Mouse (Mus musculus) layer of hippocampus, postnatal 14 days (tissue): ENCODE measurements around the gene Gramd2. TPM values are rescaled to one million over a fixed set of nuclear protein-coding genes. Genes with fewer than 3 reads are reported as not detected.

Experiments used
- DNase-seq, 2 experiments: peaks; one replicate each; pipeline ENCODE4 v3.0.0; 2021 to 2022; ENCODE audit warnings: low spot score in 2 of 2, mixed read lengths in 1 of 2
- long read RNA-seq, 2 experiments: library from polyadenylated mRNA; stranded (forward); transcript quantifications; one replicate each; pipeline ENCODE4 v2.0.0; 2021
- total RNA-seq, 2 experiments: library from RNA; stranded (reverse); gene quantifications; 2 replicates each; pipeline ENCODE4 v1.2.3; 2021

The Gramd2 gene
- total RNA-seq = 1 to 10 TPM; 6.9 to 7.4 TPM
- long read RNA-seq, experiment 1, partial matches to known transcripts = 0 of 1 reads
- long read RNA-seq, experiment 1, other reads (novel, unspliced or antisense) = 1 of 1 reads
- long read RNA-seq, experiment 2, partial matches to known transcripts = 0 of 7 reads
- long read RNA-seq, experiment 2, other reads (novel, unspliced or antisense) = 7 of 7 reads

- peak; percentile 60 to 73 for DNase-seq
Measured at GRCm38 (mm10) chr9:59679678-59680533, at the start of gene Gramd2. Gene Gramd2, plus strand, starts transcription at chr9:59680144.

- no peak for DNase-seq
Measured at GRCm38 (mm10) chr9:59638372-59638771, 41.6 kb upstream of the Gramd2 start.

DNA sequence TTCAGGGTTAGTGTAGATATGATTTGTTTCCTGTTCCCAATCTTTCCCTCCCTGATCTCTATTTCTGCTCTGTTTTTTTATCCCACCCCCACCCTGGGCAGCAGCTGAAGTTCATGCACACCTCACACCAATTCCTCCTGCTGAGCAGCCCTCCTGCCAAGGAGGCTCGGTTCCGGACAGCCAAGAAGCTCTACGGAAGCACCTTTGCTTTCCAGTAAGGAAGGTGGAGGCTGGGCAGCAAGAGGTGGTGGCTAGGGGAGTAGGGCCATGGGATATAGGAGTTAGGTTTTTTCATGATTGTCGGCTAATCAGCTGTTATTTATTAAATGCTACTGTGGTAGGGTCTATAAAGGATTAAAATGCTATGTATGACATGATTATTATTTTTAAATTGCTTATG lies 40.0 kb upstream of the Gramd2 start:
- no peak for DNase-seq

DNA sequence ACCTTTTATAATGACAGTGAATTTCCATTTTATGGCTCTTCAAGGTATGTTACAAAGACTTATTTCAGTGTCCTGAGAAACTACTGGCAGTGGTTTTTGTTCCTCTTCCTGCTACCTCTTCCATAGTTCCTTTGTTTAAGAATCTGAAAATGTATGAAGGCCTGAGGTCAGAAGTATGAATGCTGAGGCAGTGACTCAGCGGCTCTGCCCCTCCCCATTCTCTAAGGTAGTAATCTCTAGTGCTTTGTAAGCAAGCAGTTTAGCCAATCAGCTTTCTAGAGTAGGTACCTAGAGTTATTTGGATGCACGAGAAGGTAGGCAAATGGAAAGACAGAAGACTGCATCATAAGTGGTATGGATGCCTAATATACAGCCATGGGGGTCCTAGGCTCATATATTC lies 38.6 kb upstream of the Gramd2 start:
- no peak for DNase-seq

DNA sequence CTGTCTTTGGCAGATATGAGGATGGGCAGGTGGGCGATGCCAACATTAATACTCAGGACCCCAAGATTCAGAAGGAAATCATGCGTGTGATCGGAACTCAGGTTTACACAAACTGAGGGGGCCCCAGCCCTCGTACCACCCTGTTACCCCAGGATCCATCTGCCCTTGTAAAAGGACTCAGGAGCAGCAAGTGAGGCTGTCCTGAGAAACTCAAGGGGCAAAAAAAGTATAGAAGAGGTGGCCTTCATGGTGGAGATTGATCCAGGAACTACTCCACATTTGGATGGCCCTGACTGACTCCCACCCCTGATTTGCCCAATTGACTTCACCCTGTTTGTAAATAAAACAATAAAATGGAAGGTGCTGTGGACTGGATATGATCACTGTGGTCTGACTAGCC lies 30.0 kb upstream of the Gramd2 start:
- DNase-seq = no peak

GRCm38 (mm10) chr9:59653371-59653770 lies 26.6 kb upstream of the Gramd2 start:
- no peak for DNase-seq

- no peak for DNase-seq
Measured at GRCm38 (mm10) chr9:59654450-59654983, 25.4 kb upstream of the Gramd2 start.

DNA sequence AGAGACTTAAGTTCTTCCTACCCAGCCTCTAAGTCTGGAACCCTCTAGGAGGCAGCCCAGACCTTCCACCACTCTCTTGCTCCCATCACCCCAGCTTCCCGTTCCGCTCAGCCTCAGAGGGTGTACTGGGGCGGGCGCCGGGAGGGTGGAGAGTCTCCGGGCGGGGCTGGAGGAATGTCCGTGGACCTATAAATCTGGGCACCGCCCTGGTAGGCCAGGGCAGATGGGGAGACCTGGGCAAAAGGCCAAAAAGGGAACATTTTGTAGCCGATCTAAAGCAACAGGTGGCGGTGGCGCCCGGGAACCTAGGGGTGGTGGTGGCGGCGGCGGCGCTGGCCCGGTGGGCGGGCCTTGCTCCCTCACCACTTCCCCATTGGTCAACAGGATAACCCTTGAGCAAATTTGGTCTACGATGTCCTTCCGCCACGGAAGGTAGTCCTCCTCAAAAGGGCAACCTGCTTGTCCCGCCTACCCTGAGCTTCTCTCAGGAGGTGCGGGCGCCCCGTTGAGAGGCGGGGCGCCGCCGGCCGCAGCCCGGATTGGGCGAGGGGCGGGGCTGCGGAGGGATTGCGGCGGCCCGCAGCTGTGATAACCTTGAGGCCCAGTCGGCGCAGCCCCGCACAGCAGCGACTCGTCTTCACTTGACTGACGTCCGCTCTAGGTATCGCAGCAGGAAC lies 23.8 kb upstream of the Gramd2 start, which contains the start of gene Pkm:
TSS of gene Pkm (plus strand) at position 411 of the 677 bp plus-strand sequence.
- DNase-seq = peak; percentile 94 to 98

- peak; percentile 87 to 92 for DNase-seq
Measured at GRCm38 (mm10) chr9:59656635-59657617, 23.0 kb upstream of the Gramd2 start.

DNA sequence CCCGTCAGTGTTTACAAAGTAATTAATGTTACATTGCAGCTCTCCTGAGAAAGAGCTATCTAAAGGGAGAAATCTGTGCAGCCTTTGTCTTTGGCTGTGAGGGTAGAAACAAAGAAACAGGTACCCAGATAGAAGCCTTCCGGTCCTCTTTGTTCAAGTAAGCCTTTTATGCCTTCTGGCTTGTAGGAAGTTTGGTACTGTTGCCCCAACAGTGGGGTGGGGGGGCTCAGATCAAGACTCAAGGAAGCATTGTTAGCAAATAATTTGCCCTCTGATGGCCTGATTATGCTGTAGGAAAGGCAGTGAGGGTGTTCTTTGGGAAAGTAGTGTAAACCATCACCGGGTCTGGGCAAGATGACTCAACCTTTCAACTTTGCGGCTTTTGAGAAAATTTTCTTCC lies 21.8 kb upstream of the Gramd2 start:
- DNase-seq = no peak

DNA sequence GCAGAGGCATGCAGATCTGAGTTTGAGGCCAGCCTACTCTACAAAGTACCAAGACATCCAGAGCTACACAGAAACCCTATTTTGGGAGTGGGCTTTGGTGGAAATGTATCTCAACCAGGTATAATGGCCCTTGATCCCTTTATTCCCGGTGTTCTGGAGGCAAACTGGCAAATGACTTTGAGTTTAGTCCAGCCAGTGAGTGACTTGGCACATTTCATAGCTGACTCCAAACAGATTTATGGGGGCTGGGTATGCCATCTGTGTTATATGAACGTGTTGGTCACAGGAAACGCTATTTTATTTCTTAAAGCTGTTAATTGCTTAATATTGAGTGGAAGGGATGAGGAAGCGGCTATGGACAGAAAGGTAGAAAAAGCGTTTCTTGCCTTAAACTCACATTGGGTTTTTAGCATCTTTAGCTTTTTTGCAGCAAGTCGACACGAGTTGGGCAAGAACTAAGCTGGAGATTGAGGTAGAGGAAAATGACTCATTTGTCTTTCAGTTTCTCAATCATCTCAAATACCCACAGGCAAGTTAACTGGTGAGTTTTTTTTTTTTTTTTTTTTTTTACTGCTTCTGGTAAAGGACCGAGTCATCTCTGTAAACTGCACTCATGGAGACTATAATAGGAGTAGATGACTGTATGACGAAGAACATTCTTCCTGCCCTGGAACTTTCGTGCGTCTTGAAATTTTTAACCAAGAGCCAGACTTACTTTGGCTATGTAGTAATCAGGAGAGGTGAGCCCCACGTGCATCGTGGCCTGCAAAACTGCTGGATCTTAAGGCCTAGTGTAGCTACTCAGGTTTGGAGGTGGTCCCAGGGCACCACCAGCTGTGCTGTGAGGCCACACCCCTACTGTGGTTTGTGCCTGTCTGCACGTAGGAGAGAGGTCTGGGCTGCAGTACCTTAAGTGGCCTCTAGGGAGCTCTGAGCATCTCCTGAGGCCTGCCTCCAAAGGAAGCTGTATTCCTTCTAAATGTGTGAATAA lies 20.6 kb upstream of the Gramd2 start:
- peak; percentile 74 to 77 for DNase-seq

DNA sequence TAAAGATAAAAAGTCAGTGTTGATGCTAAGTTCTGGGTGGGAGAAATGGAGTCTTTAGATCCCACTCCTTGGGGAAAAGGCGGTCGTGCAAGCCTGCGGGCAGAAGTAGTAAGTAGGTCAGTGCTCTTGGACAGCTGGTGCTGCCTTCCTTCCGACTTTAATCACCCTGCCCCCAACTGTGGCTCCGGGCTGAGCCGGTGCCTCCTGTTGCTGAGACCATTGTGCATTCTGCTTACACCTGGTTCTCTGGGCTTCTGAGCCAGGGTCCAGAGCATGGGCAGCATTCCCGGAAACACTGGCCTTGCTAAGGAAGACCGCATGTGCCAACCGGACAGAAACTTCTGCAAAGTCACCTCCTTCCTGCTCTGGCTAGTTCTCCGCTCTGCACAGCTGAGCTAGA lies 19.5 kb upstream of the Gramd2 start:
- peak in 1 of 2 experiments; percentile 64 for DNase-seq

GRCm38 (mm10) chr9:59661298-59661975 lies 18.5 kb upstream of the Gramd2 start:
- DNase-seq = no peak

- DNase-seq = no peak
Measured at GRCm38 (mm10) chr9:59663226-59663625, 16.7 kb upstream of the Gramd2 start.

- DNase-seq = no peak
Measured at GRCm38 (mm10) chr9:59663957-59664356, 16.0 kb upstream of the Gramd2 start.

DNA sequence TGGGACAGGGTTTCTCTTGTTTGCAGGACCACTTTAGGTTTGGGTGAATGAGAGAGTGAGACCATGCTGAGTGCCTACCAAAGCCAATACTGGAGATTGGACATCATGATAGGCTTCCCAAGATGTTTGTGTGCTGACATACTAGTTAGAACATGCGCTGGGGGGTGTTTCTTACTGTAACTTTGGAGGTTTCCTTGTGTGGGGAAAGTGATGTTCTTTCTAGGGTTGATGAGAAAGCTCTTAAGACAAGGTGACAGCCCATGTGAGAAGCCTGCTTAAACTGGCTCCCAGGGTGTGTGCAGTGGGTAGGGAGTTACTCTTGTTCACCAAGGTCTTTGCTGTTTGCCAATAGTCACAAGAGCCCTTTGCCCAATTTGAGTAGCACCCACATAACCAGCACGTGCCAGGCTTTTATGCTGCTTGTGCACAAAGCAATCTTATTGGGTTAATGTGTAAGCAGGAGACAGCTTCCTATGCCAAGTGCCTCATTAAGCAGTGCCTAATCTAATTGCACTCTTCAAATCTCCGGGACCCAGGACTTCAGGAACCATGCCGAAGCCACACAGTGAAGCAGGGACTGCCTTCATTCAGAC lies 15.2 kb upstream of the Gramd2 start:
- DNase-seq = no peak

- DNase-seq = no peak
Measured at GRCm38 (mm10) chr9:59666016-59666415, 13.9 kb upstream of the Gramd2 start.

DNA sequence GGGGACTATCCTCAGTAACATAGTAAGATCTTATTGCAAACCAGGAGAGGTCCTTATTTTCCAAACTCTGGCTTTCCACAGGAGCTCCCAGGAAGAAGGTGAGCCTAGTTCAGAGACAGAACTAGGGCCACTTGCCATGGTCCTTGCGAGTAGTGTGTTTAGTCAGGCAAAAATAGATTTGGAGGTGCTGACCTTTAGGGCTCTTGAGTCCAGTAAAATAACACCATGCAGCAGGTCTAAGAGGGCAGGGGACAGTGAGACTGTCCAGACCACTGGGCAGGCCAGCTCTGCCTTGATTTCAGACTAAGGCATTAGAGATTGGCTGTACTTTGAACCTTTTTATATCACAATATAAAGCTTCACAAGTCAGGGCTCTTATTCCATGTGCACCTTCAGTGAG lies 13.1 kb upstream of the Gramd2 start:
- DNase-seq = no peak
